Mouse (Mus musculus): ENCODE measurements around the gene Reps2. TPM values are rescaled to one million over a fixed set of nuclear protein-coding genes. Genes with fewer than 3 reads are reported as not detected.

The Reps2 gene
- polyA plus RNA-seq, 1 experiment: 24.6 TPM

DNA sequence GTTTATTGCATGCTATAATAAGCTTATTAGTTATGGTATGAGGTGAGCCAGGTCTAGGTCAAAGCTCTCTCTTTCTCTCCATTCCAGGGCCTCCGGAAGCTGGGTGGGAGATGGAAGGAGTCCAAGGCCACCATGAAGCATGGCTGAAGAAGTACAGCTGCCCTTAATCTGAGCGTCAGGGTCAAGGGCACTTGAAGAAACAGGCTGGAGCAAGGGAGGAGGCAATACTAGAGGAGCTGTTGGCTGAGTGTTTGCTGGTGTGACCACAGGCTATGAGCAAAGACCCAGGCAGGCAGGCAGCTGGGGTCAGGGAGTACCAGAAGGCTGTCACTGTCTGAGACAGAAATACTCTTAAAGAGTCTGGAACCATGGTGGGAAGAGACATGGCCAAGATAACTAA is 280.2 kb downstream of the Reps2 start:
- H3K27me3 ChIP-seq (ENCODE audit: control insufficient read depth, insufficient read depth, low read length): no peaks in the 10 kb centered on the region
- no peaks in the 10 kb centered on the region for H3K4me1 ChIP-seq (ENCODE audit: control insufficient read depth, insufficient read depth, low read length)
- TF ChIP-seq POLR2A (IDR thresholded peaks at IDR 0.05; ENCODE audit: borderline replicate concordance, insufficient read depth, low read length): no peak
- TF ChIP-seq CTCF (IDR thresholded peaks at IDR 0.05; ENCODE audit: borderline replicate concordance, insufficient read depth, low read depth, low read length): no peak
- no peak overlapping the region for H3K4me3 ChIP-seq (replicated peaks; ENCODE audit: insufficient read depth, low read depth, low read length)
- DNase-seq: no peak
- H3K27ac ChIP-seq (ENCODE audit: insufficient read depth, low read length): no peak overlapping the region
- 12% methylated on average over 2 of the region's 2 CpGs for WGBS

Other genes with a start within 250 kb of the Reps2 start
- gene Rbbp7, start 116.8 kb upstream of the Reps2 start, polyA plus RNA-seq (2012; rRNA removed): 109 and 111 TPM in 2 replicates
- 13.4 and 13.9 TPM in 2 replicates for gene Txlng, start 185.8 kb upstream of the Reps2 start, polyA plus RNA-seq (2012; rRNA removed)
- 24.9 and 25.6 TPM in 2 replicates for gene Syap1, start 244.8 kb upstream of the Reps2 start, polyA plus RNA-seq (2012; rRNA removed)